Mouse (Mus musculus) telencephalon, adult 2 months (tissue): ENCODE data around the gene Gm6993.

Experiments
- DNase-seq: peaks from one replicate; pipeline ENCODE4 v3.0.0-alpha.2; 2011; ENCODE audit warnings: low read depth, low spot score

Gene Gm6993

DNA sequence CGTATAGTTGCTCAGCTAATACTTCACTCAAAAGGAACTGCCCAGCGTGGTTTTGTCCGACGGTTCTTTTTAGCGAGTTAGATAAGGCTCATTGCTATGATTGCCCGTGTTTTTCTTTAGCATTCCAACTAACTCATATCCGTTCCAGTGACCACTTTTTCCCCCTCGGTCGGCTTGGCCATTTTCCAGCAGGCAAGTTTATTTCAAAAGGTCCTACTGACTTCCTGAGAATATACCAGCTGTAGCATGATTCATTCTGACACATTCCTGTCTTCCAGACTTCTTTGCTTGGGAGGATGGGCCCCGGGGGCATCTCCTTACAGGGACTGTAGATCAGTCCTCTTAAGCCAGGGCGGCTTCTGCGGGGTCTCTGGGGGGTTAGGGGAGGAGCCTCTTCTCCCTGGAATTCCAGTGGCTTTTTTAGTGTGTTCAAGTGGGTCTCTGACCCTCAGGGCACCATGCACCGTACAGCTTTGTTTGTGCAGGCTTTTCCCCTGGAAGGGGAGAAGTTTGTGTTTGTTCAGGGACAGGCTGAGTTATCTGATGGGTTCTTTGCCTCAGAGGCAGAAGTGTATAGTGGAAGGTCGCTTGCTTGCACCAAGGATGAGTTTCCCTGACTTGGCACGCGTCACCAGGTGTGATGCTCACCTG, 30.9 kb downstream of the Gm6993 start:
- no peak for DNase-seq

DNA sequence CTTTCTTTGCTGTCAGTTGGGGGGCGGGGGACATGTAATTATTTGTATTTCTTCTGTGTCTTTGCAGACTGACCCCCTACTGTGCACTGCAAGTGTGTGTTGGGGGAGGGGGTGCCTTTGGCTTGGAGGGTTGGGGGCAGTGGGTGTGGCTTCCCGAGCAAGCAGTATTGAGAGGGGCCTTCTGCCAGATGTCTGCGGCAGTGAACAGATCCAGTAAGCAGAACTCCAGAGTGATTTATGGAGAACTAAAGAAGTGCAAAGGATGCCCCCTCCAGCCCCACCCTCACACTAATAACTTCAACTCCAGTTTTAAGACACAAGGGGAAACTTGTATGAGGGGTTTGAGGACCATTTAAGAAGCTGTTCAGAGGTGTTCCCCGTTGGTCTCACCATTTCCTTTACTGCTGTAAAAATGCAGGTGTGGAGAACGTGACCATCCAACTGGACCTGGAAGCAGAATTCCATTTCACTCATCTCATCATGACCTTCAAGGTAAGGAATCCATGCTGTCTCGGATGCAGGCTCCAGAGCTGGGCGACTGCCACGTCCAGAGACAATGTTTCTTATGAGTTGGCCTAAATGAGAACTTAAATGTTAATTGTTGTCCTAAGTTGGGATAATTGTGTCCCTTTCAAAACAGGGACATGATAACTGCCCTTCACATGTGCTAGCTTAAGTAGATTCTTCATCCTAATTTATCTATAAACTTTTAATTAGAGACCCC, 31.6 kb downstream of the Gm6993 start:
- DNase-seq, result no peak

- no peak for DNase-seq
These were observed 32.3 kb downstream of the Gm6993 start for GRCm38 (mm10) chr12:31272846-31273245.

GRCm38 (mm10) chr12:31273646-31274045, 33.1 kb downstream of the Gm6993 start:
- DNase-seq, result no peak

GRCm38 (mm10) chr12:31275411-31275810, 34.8 kb downstream of the Gm6993 start:
- DNase-seq, result no peak

GRCm38 (mm10) chr12:31278270-31278669, 37.7 kb downstream of the Gm6993 start:
- no peak for DNase-seq

- DNase-seq, result no peak
These were observed 39.7 kb downstream of the Gm6993 start for GRCm38 (mm10) chr12:31280318-31280717.

DNA sequence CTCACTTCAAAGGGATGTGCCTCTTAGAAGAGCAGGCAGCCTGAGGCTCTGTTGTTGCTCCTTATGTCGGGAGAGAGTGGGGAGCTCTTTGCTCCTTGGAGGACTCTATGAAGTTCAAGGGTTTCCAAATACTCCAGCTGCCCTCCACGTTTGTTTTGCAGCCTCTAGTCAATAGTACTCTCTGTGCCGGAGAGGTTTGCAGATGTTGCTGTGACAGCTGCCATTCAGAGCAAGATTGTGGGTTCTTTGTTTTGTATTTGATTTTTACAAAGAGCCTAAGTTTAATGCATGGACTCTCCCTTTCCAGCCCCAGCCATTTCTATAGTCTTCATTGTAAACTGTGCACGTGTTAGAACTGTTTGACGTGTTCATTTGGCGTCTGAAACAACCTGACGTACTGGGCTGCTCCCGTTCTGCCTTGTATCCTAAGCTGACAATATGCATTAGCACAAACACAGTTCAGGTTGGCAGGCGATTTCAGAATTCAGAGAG, 40.6 kb downstream of the Gm6993 start:
- no peak for DNase-seq

- DNase-seq, result no peak
These were observed 41.7 kb downstream of the Gm6993 start for GRCm38 (mm10) chr12:31282241-31282640.

DNA sequence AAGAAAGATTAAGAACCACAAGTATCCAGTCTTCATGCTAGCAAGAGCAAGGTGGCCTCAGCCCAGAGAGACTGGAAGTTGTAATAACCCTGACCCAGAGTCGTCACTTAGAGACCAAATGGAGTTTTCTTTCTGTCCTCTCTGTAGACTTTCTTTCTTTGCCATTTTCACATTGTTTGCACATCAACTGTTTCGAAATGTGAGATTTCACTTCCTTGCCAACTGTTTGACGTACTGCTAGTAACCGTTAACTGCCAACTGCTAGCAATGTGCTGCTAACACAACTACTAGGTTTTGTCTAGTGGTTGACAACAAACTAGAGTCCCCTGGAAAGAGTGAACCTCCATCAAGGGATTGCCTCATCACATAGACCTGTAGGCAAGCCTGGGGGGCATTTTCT, 42.6 kb downstream of the Gm6993 start:
- no peak for DNase-seq

DNA sequence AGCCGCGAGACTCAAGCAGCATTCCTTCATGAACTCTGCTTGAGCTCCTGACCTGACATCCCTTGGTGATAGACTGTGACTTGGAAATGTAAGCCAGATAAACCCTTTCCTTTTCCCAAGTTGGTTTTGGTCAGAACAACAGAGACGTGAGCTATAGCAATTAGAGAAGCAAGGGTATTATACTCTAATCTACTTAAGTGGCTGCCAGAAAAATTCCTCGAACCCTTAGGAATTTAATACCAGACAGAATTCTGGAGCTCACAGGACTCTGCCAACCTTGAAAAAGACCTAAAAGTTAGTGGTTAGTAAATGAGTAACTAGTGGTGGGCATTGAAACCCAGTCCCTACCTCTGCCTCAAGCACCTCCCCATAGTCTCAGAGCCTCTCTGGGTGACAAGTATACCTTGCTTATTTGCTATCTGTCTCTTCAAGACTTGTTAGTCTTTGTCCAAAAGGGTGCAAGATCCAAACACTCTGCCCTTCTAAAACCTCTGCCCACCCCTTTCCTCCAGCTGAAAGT, 43.1 kb downstream of the Gm6993 start:
- DNase-seq, result no peak

- DNase-seq, result no peak
These were observed 48.5 kb downstream of the Gm6993 start for GRCm38 (mm10) chr12:31289046-31289445.
